Mouse (Mus musculus) stomach, postnatal 0 days (tissue): ENCODE results near the gene Hist1h3f. TPM values are rescaled to one million over a fixed set of nuclear protein-coding genes. Genes with fewer than 3 reads are reported as not detected.
"Not testable (repeated sequence)": the region's sequence is repeated elsewhere in the genome, so short reads cannot be mapped to it uniquely, and the experiment has no call there.

ENCODE experiments used
- ATAC-seq: fragments of 200-750 bp; cut with Nextera tagmentation; 2 replicates; pipeline ENCODE4 v1.8.0; 2017; ENCODE audit not compliant: low FRiP score, low TSS enrichment
- DNase-seq: peaks from one replicate; pipeline ENCODE4 v3.0.0-alpha.2; 2016; ENCODE audit warnings: low spot score
- H3K27ac ChIP-seq: fragments of 300-500 bp; sonication (generic); replicated peaks from 2 replicates; pipeline ENCODE4 v1.5.1; 2014; ENCODE audit warnings: mild to moderate bottlenecking, control low read depth
- H3K27me3 ChIP-seq: fragments of 300-500 bp; sonication (generic); 2 replicates; pipeline ENCODE4 v1.6.1; 2014; ENCODE audit warnings: low read length; ENCODE audit not compliant: control insufficient read depth, insufficient read depth
- H3K36me3 ChIP-seq: fragments of 300-500 bp; sonication (generic); 2 replicates; pipeline ENCODE4 v1.6.1; 2014; ENCODE audit warnings: low read length, mixed read lengths; ENCODE audit not compliant: control insufficient read depth, insufficient read depth
- H3K4me1 ChIP-seq: fragments of 300-500 bp; sonication (generic); replicated peaks from 2 replicates; pipeline ENCODE4 v1.6.1; 2014; ENCODE audit warnings: antibody characterized with exemption; ENCODE audit not compliant: control insufficient read depth, insufficient read depth
- H3K4me2 ChIP-seq: fragments of 300-500 bp; sonication (generic); replicated peaks from 2 replicates; pipeline ENCODE4 v1.6.1; 2014; ENCODE audit warnings: low read depth, mild to moderate bottlenecking, control low read depth, moderate library complexity
- H3K4me3 ChIP-seq: fragments of 300-500 bp; sonication (generic); 2 replicates; pipeline ENCODE4 v1.5.1; 2014; ENCODE audit warnings: low read depth, low read length, control low read depth
- H3K9ac ChIP-seq: fragments of 300-500 bp; sonication (generic); 2 replicates; pipeline ENCODE4 v1.6.1; 2014; ENCODE audit warnings: mild to moderate bottlenecking, low read length, control low read depth, mixed read lengths
- H3K9me3 ChIP-seq: fragments of 300-500 bp; sonication (generic); 2 replicates; pipeline ENCODE4 v1.6.1; 2016; ENCODE audit warnings: low read length; ENCODE audit not compliant: control insufficient read depth
- CTCF ChIP-seq: IDR thresholded peaks from 2 replicates; pipeline ENCODE4 v1.5.1; 2016; ENCODE audit warnings: antibody characterized with exemption, low read depth, mild to moderate bottlenecking, moderate library complexity
- EP300 ChIP-seq: optimal IDR thresholded peaks from 2 replicates; pipeline ENCODE3; 2016; ENCODE audit warnings: antibody characterized with exemption
- WGBS: fragments of 180-500 bp; shearing (Covaris S2); extraction: QIAGEN DNeasy Blood & Tissue Kit; methylation state at CpG from one replicate; pipeline ENCODE4 v1.1.7; 2014; 5-methylcytosine and 5-hydroxymethylcytosine counted together
- polyA plus RNA-seq: library from polyadenylated mRNA; unstranded; fragments of >200 nt; fragmentation: Nextera tagmentation; extraction: Ambion mirVana; gene quantifications from 2 replicates; pipeline ENCODE4 v1.2.1, GENCODE M21; 2015

The Hist1h3f gene
- polyA plus RNA-seq, 1 experiment from 2014 or later: 0.78 TPM

DNA sequence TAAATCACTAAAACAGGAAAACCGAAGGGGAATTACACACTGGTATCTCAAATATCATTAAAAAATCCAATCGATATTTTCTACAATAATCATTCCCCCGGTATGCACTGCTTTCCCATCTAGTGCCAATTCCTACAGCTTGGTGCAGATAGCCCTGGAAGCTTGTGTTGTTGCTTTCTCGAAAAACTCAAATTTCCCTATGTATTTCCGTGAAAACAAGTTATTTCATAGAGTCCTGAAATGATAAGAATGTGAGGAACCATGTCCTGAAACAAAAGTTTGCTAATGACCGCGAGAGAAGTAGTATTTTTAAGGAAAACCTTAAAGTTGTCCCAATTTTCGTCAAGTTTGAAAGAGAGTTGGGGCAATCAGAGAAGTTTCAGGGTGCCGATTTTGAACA is 10.5 kb downstream of the Hist1h3f start:
- DNase-seq: no peak
- Histone ChIP-seq H3K27ac (peak overlapping the region; percentile 96), H3K4me1 (no peaks in the 10 kb centered on the region), H3K9me3 (no peaks in the 10 kb centered on the region), H3K4me3 (peak overlapping the region; percentile 66), H3K36me3 (no peaks in the 10 kb centered on the region), H3K9ac (peak overlapping the region; percentile 89), H3K27me3 (no peaks in the 10 kb centered on the region), H3K4me2 (peak overlapping the region; percentile 85)
- no peak for ATAC-seq
- no peak for TF ChIP-seq CTCF
- TF ChIP-seq EP300: no peak
- WGBS: 16% methylated on average over 9 of the region's 9 CpGs

DNA sequence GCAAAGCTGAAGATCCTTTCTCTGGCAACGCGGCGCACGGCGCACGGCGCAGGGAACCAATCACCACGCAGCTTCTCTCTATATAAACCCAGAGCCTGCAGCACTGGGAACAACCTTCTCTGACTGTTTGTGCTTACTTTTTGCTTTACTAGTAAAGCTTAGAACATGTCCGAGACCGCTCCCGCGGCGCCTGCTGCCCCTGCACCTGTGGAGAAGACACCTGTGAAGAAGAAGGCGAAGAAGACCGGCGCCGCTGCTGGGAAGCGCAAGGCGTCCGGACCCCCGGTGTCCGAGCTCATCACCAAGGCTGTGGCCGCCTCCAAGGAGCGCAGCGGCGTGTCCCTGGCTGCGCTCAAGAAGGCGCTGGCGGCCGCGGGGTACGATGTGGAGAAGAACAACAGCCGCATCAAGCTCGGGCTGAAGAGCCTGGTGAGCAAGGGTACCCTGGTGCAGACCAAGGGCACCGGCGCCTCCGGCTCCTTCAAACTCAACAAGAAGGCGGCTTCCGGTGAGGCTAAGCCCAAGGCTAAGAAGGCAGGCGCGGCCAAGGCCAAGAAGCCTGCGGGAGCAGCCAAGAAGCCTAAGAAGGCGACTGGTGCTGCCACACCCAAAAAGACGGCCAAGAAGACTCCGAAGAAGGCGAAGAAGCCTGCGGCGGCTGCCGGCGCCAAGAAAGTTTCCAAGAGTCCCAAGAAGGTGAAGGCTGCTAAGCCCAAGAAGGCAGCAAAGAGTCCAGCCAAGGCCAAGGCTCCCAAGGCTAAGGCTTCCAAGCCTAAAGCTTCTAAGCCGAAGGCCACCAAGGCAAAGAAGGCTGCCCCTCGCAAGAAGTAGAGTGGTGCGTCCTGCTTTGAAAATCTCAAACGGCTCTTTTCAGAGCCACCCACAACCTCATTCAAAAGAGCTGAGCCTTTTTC is 11.3 kb downstream of the Hist1h3f start:
- Histone ChIP-seq H3K4me2 (peak overlapping the region; percentile 85), H3K27ac (peak overlapping the region; percentile 96), H3K4me1 (no peaks in the 10 kb centered on the region), H3K4me3 (peak overlapping the region; percentile 66), H3K36me3 (no peaks in the 10 kb centered on the region), H3K9me3 (no peaks in the 10 kb centered on the region), H3K9ac (peak overlapping the region; percentile 89), H3K27me3 (no peaks in the 10 kb centered on the region)
- under 1% methylated on average over 50 of the region's 54 CpGs for WGBS
- peak; percentile 86 for DNase-seq
- peak; percentile 90 for ATAC-seq
- TF ChIP-seq EP300 (peak; percentile 56), CTCF (no peak)

DNA sequence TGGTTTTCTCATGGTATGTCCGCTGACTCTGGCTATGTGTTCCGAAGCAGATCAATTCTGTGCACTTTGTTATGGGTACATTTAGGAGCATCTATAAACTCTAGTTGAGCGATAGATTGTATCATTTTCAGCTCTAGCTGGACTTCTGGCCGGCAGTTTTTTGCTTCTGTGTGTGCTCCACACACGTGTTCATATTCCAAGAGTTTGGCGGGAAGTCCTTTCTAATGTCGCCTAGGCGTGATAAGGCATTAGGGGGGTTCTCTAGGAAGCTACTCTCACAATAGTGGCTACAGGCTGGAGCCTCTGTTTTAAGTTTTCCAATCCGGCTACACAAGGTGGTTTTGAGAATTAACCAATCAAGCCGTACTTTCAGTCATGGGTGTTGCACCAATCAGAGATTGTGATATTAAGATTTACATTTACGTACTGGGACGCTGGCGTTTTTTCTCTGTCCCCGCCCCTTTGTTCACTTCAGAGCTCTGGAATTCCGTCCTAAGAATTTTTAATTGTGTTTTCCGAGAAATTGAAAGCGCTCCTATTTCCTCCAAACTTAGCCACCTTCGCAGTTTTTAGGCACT is 12.1 kb downstream of the Hist1h3f start:
- TF ChIP-seq CTCF (no peak), EP300 (peak; percentile 82)
- no peaks in the 10 kb centered on the region for H3K27me3 ChIP-seq
- WGBS: under 1% methylated on average over 18 of the region's 18 CpGs
- ATAC-seq: peak; percentile 76
- DNase-seq: peak; percentile 73
- peak overlapping the region; percentile 66 for H3K4me3 ChIP-seq
- no peaks in the 10 kb centered on the region for H3K36me3 ChIP-seq
- H3K9ac ChIP-seq: peak overlapping the region; percentile 89
- no peaks in the 10 kb centered on the region for H3K9me3 ChIP-seq
- peak overlapping the region; percentile 85 for H3K4me2 ChIP-seq
- peak overlapping the region; percentile 96 for H3K27ac ChIP-seq
- no peaks in the 10 kb centered on the region for H3K4me1 ChIP-seq

DNA sequence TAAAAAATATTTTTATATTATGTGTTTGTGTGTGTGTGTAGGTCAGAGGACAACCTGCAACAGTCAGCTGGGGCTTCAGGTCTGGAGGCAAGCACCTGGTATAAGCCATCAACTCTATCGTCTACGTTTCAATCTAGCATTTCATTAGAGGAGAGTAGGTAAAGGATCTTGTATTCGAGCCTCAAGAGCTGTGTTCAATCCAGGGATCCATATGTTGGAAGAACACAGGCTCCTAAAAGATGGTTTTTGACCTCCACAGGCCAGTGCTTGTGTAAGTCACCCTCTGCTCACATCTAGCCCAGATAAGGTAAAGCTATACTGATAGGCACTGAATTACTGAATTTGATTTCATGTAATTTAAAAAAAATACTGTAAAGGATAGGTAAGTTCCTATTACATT is 13.1 kb downstream of the Hist1h3f start:
- Histone ChIP-seq H3K4me3 (no peak overlapping the region), H3K4me1 (no peaks in the 10 kb centered on the region), H3K4me2 (no peak overlapping the region), H3K9me3 (no peaks in the 10 kb centered on the region), H3K27ac (no peak overlapping the region; the same call in 1 of the 2 replicates), H3K27me3 (no peaks in the 10 kb centered on the region), H3K36me3 (no peaks in the 10 kb centered on the region), H3K9ac (no peak overlapping the region)
- ATAC-seq (no peak), DNase-seq (no peak)
- 63% methylated on average over 3 of the region's 3 CpGs for WGBS
- TF ChIP-seq CTCF (no peak), EP300 (no peak)

DNA sequence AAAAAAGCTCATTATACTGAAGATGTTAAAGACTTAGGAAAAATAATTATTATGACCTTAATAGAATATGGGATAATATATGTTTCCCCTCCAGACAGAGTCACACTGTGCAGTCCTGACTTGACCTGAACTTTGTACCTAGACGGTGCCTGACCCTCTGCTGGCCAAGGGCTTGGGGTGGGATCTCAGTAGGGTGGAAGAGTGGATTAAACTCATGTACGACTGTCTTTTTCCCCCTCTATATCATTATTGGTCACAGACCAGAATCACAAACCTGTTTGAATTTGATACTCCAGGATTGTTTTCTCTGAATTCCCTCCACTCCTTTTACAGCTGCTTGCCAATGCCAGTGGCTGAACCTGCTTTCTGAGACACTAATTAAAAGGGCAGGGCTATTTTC is 16.8 kb downstream of the Hist1h3f start:
- not testable (repeated sequence) for H3K4me1 ChIP-seq, H3K27me3 ChIP-seq, ATAC-seq, H3K9ac ChIP-seq, H3K27ac ChIP-seq, H3K36me3 ChIP-seq, DNase-seq, H3K9me3 ChIP-seq, H3K4me3 ChIP-seq, H3K4me2 ChIP-seq
- 18% methylated on average over 2 of the region's 2 CpGs for WGBS

DNA sequence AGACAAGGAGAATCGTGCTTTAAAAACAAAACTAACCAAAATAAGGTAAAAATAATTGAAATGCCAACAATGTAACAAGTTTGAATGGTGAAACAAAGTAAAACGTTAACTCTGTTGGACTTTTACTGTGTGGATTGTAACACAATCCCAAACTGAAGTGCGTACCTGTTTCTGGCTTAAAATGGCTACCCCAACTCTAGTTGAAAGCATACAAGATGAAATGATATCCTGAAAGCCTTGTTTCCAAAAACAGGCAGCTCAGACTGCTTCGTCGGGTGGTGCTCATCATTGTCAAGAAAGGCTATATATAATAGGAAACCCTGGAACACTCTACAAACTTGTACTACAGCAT is 17.7 kb downstream of the Hist1h3f start:
- H3K9me3 ChIP-seq, H3K36me3 ChIP-seq, H3K27me3 ChIP-seq, ATAC-seq, DNase-seq, H3K9ac ChIP-seq, H3K4me1 ChIP-seq: not testable (repeated sequence)
- 0% methylated on average over 2 of the region's 5 CpGs for WGBS
- H3K27ac ChIP-seq: 0 out of 2 replicates have a peak overlapping the region, but pooled peaks have one; percentile 97
- peak overlapping the region; percentile 51 for H3K4me2 ChIP-seq
- H3K4me3 ChIP-seq: peak overlapping the region; percentile 42
